Mouse (Mus musculus): ENCODE data around the gene Exosc2. TPM values are rescaled to one million over a fixed set of nuclear protein-coding genes. Genes with fewer than 3 reads are reported as not detected.
A peak's percentile ranks its signal among the peaks of the same experiment; 100 is the strongest.

Gene Exosc2
- polyA plus RNA-seq, 1 experiment from 2014 or later, result 24.9 TPM

DNA sequence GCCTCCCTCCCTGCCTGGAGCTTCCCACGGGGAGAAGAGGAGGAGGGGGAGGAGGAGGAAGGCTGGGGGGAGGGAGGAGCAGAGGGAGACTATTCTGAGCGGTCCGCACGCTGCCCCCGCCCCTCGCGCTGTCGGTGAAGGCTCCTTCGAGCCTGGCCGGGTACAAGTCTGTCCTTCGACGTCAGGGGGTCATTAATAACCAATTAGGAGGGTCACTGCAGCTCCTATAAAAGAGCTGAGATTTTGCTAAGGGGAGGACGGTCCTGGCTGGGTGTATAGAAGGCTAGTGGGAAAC lies 31.1 kb upstream of the Exosc2 start:
- Histone ChIP-seq H3K4me3 (ENCODE audit: low read depth, low read length) (no peak overlapping the region), H3K4me2 (ENCODE audit: low read depth, low read length) (no peak overlapping the region), H3K27ac (ENCODE audit: low read length) (no peak overlapping the region), H3K9ac (ENCODE audit: low read depth, low read length) (no peak overlapping the region), H3K9me3 (replicated peaks; ENCODE audit: control insufficient read depth, low read length) (no peaks in the 10 kb centered on the region), H3K36me3 (ENCODE audit: control insufficient read depth, insufficient read depth) (no peaks in the 10 kb centered on the region), H3K4me1 (ENCODE audit: control insufficient read depth, low read depth, low read length) (peaks cover 2% of the 10 kb centered on the region; the same call in 1 of the 2 replicates), H3K27me3 (ENCODE audit: control insufficient read depth, insufficient read depth, low read depth, low read length) (peaks cover 98% of the 10 kb centered on the region)
- 2% methylated on average over 13 of the region's 13 CpGs for WGBS (ENCODE audit: insufficient replicate concordance)
- ATAC-seq (ENCODE audit: low read depth), result no peak

DNA sequence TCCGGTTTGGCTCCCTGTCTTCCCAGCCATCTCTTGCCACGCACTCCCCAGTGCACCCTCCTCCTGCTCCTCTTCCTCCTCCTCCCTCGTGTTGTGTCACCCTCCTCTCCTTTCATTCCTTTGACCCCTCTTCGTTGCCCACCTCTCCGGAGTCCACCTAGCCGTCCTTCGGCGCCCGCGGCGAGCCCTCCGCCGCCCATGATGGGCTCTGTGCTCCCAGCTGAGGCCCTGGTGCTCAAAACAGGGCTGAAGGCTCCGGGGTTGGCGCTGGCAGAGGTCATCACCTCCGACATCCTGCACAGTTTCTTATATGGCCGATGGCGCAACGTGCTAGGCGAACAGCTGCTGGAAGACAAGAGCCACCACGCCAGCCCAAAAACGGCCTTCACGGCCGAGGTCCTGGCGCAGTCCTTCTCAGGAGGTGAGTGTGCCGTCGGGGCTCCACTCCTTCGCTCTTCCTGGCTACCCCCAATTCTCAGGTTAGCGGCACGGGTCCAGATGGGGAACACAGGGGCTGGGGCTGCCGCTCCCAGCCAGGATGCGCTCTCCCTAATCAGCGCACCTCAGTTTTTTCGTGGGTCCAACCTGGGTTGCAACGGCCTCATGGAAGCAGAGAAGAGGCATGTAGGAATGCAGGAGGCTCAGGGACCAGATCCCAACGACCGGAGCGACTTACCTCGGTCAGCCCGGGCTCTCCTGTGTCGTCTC lies 30.5 kb upstream of the Exosc2 start, which contains the start of gene Prdm12:
Gene Prdm12, plus strand, starts transcription at position 137 of the 708 bp plus-strand sequence.
- peaks cover 98% of the 10 kb centered on the region for H3K27me3 ChIP-seq (ENCODE audit: control insufficient read depth, insufficient read depth, low read depth, low read length)
- H3K4me1 ChIP-seq (ENCODE audit: control insufficient read depth, low read depth, low read length), result peaks cover 2% of the 10 kb centered on the region; the same call in 1 of the 2 replicates
- no peak within 1 kb of the TSS for H3K4me3 ChIP-seq (ENCODE audit: low read depth, low read length)
- no peak within 1 kb of the TSS for H3K9ac ChIP-seq (ENCODE audit: low read depth, low read length)
- no peak within 1 kb of the TSS for H3K4me2 ChIP-seq (ENCODE audit: low read depth, low read length)
- 3% methylated on average over 41 of the region's 41 CpGs for WGBS (ENCODE audit: insufficient replicate concordance)
- no peak for ATAC-seq (ENCODE audit: low read depth)
- no peaks in the 10 kb centered on the region for H3K36me3 ChIP-seq (ENCODE audit: control insufficient read depth, insufficient read depth)
- H3K27ac ChIP-seq (ENCODE audit: low read length), result no peak within 1 kb of the TSS
- H3K9me3 ChIP-seq (replicated peaks; ENCODE audit: control insufficient read depth, low read length), result no peaks in the 10 kb centered on the region

DNA sequence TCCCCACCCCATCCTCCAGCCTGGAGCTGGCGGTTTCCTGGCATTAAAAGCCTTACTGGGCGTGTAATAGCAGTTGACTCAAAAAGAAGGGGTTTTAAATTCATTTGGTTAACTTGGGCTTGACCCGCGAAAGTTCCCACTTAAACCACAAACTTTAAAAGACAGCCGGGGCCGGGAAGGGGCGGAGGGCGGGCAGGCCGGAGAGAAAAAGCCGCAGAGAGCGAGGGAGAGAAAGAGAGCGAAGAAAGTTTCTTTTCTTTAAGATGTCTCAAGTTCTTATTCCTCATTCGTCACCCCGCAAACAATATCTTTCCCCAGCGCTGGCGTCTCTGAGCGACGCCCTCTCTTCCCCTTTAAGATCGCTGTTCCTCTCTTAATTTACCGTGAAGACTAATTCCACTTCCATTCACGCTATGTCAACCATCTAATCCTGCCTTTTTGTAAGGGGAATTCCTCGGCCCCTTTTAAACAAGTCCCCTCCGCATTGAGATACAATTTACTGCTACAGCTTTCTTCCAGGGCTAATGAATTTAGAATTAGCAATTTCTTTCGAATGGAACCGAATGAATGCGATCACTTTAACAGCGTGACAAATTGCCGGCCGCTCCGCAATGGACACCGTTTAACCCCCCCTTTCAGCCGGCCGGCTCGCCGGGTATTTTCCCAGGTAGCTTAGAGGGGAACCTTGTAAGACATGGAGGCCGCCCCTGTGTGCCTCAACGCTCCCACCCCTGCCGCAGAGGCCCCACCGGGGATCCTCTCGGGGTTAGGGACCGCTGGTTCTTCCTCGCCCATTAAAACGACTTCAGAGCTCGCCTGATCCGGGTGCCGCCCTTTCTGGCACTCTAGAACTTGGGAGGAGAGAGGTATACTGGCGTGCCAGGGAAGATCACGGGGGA lies 29.7 kb upstream of the Exosc2 start:
- Histone ChIP-seq H3K4me3 (ENCODE audit: low read depth, low read length) (no peak overlapping the region), H3K4me1 (ENCODE audit: control insufficient read depth, low read depth, low read length) (peaks cover 2% of the 10 kb centered on the region; the same call in 1 of the 2 replicates)

DNA sequence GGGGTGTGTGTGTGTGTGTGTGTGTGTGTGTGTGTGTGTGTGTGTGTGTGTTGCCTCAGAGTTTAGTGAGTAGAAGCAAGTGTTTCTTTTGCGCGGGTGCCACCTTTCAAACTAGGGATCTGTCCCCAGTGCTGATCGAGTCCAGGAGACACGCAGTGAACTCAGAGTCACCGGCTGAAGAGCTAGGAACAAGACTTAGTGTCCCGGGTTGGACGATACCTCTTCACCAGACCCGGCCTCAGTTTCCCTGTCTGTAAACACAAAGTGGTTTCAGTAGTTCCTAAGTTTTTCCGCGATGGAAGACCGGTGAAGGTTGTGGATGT lies 29.0 kb upstream of the Exosc2 start:
- H3K4me1 ChIP-seq (ENCODE audit: control insufficient read depth, low read depth, low read length), result peaks cover 2% of the 10 kb centered on the region; the same call in 1 of the 2 replicates
- ATAC-seq (ENCODE audit: low read depth), result no peak
- H3K4me2 ChIP-seq (ENCODE audit: low read depth, low read length), result no peak overlapping the region
- H3K4me3 ChIP-seq (ENCODE audit: low read depth, low read length), result no peak overlapping the region
- no peak overlapping the region for H3K27ac ChIP-seq (ENCODE audit: low read length)
- H3K27me3 ChIP-seq (ENCODE audit: control insufficient read depth, insufficient read depth, low read depth, low read length), result peaks cover 94% of the 10 kb centered on the region
- H3K9ac ChIP-seq (ENCODE audit: low read depth, low read length), result no peak overlapping the region
- no peaks in the 10 kb centered on the region for H3K9me3 ChIP-seq (replicated peaks; ENCODE audit: control insufficient read depth, low read length)
- H3K36me3 ChIP-seq (ENCODE audit: control insufficient read depth, insufficient read depth), result no peaks in the 10 kb centered on the region
- WGBS (ENCODE audit: insufficient replicate concordance), result 3% methylated on average over 11 of the region's 11 CpGs

More for the DNA sequence above, 29.7 kb upstream of the Exosc2 start:
- H3K27me3 ChIP-seq (ENCODE audit: control insufficient read depth, insufficient read depth, low read depth, low read length), result peaks cover 94% of the 10 kb centered on the region
- no peaks in the 10 kb centered on the region for H3K9me3 ChIP-seq (replicated peaks; ENCODE audit: control insufficient read depth, low read length)
- no peak overlapping the region for H3K4me2 ChIP-seq (ENCODE audit: low read depth, low read length)
- no peak overlapping the region for H3K9ac ChIP-seq (ENCODE audit: low read depth, low read length)
- H3K27ac ChIP-seq (ENCODE audit: low read length), result no peak overlapping the region
- ATAC-seq (ENCODE audit: low read depth), result no peak
- no peaks in the 10 kb centered on the region for H3K36me3 ChIP-seq (ENCODE audit: control insufficient read depth, insufficient read depth)
- 1% methylated on average over 48 of the region's 48 CpGs for WGBS (ENCODE audit: insufficient replicate concordance)

DNA sequence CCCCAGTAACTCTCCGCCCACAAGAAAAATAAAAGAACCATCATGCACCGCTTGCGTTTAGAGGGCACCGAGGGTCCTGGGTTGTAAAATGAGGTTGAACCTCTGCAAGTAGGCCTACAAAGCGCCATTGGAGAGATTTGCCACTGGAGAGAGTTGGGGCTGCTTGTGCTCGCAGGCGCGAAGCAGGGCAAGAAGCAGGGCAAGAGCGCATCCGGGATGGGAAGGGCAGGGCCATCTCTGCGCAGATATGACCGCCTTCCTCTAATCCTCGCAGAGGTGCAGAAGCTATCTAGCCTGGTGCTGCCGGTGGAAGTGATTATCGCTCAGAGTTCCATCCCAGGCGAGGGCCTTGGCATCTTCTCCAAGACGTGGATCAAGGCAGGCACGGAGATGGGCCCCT lies 28.6 kb upstream of the Exosc2 start:
- H3K4me1 ChIP-seq (ENCODE audit: control insufficient read depth, low read depth, low read length), result no peaks in the 10 kb centered on the region
- no peak overlapping the region for H3K4me3 ChIP-seq (ENCODE audit: low read depth, low read length)
- H3K9me3 ChIP-seq (replicated peaks; ENCODE audit: control insufficient read depth, low read length), result no peaks in the 10 kb centered on the region
- no peaks in the 10 kb centered on the region for H3K36me3 ChIP-seq (ENCODE audit: control insufficient read depth, insufficient read depth)
- H3K27me3 ChIP-seq (ENCODE audit: control insufficient read depth, insufficient read depth, low read depth, low read length), result peaks cover 93% of the 10 kb centered on the region
- 3% methylated on average over 18 of the region's 18 CpGs for WGBS (ENCODE audit: insufficient replicate concordance)
- H3K4me2 ChIP-seq (ENCODE audit: low read depth, low read length), result no peak overlapping the region
- no peak overlapping the region for H3K27ac ChIP-seq (ENCODE audit: low read length)
- ATAC-seq (ENCODE audit: low read depth), result no peak
- H3K9ac ChIP-seq (ENCODE audit: low read depth, low read length), result no peak overlapping the region

DNA sequence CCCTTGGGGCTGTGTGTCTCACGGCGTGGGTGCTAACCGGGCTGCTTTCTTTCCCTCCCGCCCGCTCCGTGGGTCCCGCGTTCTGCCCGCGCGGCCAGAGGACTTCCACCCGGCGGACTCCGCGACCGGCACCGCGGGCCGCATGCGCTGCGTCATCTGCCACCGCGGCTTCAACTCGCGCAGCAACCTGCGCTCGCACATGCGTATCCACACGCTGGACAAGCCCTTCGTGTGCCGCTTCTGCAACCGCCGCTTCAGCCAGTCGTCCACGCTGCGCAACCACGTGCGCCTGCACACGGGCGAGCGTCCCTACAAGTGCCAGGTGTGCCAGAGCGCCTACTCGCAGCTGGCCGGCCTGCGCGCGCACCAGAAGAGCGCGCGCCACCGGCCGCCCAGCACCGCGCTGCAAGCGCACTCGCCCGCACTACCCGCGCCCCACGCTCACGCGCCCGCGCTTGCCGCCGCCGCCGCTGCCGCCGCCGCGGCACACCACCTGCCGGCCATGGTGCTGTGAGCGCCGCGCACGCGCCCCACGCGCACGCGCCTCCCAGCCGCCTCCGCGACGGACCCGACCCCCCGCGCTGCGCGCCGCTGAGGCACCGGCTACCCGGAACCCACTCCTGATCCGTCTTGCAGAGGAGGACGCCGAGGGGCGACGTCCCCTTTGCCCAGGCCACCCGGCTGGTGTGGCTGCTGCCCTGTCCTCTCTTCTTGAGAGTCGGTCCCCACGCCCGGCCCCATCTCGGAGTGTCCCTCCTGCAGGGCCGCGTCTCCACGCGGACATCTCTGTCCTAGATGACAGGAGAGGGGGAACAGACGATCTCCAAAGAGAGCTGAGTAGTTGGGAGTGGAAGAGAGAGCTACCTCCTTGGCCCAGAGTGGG lies 16.3 kb upstream of the Exosc2 start:
- no peak for ATAC-seq (ENCODE audit: low read depth)
- no peak overlapping the region for H3K9ac ChIP-seq (ENCODE audit: low read depth, low read length)
- H3K27me3 ChIP-seq (ENCODE audit: control insufficient read depth, insufficient read depth, low read depth, low read length), result peaks cover 66% of the 10 kb centered on the region
- H3K9me3 ChIP-seq (replicated peaks; ENCODE audit: control insufficient read depth, low read length), result no peaks in the 10 kb centered on the region; the same call in 1 of the 2 replicates
- WGBS (ENCODE audit: insufficient replicate concordance), result 1% methylated on average over 95 of the region's 109 CpGs
- H3K4me1 ChIP-seq (ENCODE audit: control insufficient read depth, low read depth, low read length), result no peaks in the 10 kb centered on the region; the same call in 1 of the 2 replicates
- no peak overlapping the region for H3K27ac ChIP-seq (ENCODE audit: low read length)
- peak overlapping the region; percentile 48 for H3K4me3 ChIP-seq (ENCODE audit: low read depth, low read length)
- peak overlapping the region; percentile 66 for H3K4me2 ChIP-seq (ENCODE audit: low read depth, low read length)
- no peaks in the 10 kb centered on the region for H3K36me3 ChIP-seq (ENCODE audit: control insufficient read depth, insufficient read depth)

DNA sequence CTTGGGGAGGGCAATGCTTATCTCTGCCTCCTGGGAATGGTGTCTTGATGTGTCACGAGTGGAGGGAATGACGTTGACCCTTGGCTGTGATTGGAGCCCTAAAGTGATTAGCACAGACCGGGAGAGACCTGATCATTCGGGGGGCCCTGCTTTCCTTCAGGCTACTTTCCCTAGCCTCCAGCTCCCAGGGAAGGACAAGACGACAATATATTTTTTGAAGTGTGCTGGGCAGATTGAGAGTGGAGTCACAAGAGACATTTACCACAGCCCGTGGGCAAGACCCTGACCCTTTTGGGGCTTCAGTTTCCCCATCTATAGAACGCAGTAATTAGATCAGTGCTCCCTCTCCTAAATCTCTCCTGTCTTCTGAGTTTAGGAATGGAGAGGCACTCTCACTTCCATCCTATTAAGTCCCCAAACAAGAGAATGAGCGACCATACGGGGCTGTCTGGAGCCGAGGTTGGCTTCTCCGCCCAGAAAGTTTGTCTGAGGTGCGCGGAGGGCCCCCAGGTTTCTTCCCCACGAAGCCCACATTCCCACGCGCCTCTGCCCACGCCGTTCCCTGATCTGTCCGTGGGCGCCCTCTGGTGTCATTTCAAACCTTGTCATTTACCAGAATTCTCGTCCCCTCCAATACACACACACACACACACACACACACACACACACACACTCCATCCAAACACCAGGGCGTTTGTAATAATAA lies 15.5 kb upstream of the Exosc2 start:
- WGBS (ENCODE audit: insufficient replicate concordance), result 5% methylated on average over 22 of the region's 22 CpGs
- no peak overlapping the region for H3K9ac ChIP-seq (ENCODE audit: low read depth, low read length)
- H3K4me1 ChIP-seq (ENCODE audit: control insufficient read depth, low read depth, low read length), result no peaks in the 10 kb centered on the region; the same call in 1 of the 2 replicates
- no peaks in the 10 kb centered on the region for H3K36me3 ChIP-seq (ENCODE audit: control insufficient read depth, insufficient read depth)
- H3K27me3 ChIP-seq (ENCODE audit: control insufficient read depth, insufficient read depth, low read depth, low read length), result peaks cover 63% of the 10 kb centered on the region
- no peaks in the 10 kb centered on the region; the same call in 1 of the 2 replicates for H3K9me3 ChIP-seq (replicated peaks; ENCODE audit: control insufficient read depth, low read length)
- no peak overlapping the region for H3K4me2 ChIP-seq (ENCODE audit: low read depth, low read length)
- H3K4me3 ChIP-seq (ENCODE audit: low read depth, low read length), result no peak overlapping the region
- H3K27ac ChIP-seq (ENCODE audit: low read length), result no peak overlapping the region
- no peak for ATAC-seq (ENCODE audit: low read depth)

DNA sequence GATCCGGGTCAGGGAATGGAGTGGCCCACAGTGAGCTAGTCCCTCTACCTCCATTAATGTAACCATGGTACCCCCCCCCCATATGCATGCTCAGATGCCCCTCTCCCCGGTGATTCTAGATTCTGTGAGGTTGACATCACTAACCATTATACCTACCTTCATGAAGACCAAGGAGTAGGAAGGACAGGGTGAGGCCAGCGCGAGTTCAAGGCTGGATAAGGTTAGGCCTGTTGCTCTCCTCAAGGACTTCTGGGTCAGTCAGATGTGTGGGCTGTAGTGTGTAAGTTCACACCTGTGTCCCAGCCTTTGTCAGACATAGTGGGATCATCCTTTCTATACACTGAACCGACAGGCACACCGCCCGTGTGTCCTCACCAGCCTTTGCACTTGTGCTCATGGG lies 14.1 kb upstream of the Exosc2 start:
- no peak overlapping the region for H3K27ac ChIP-seq (ENCODE audit: low read length)
- H3K27me3 ChIP-seq (ENCODE audit: control insufficient read depth, insufficient read depth, low read depth, low read length), result peaks cover 54% of the 10 kb centered on the region
- H3K4me3 ChIP-seq (ENCODE audit: low read depth, low read length), result no peak overlapping the region
- 69% methylated on average over 7 of the region's 7 CpGs for WGBS (ENCODE audit: insufficient replicate concordance)
- no peak overlapping the region for H3K9ac ChIP-seq (ENCODE audit: low read depth, low read length)
- no peaks in the 10 kb centered on the region; the same call in 1 of the 2 replicates for H3K4me1 ChIP-seq (ENCODE audit: control insufficient read depth, low read depth, low read length)
- H3K9me3 ChIP-seq (replicated peaks; ENCODE audit: control insufficient read depth, low read length), result no peaks in the 10 kb centered on the region; the same call in 1 of the 2 replicates
- no peak overlapping the region for H3K4me2 ChIP-seq (ENCODE audit: low read depth, low read length)
- H3K36me3 ChIP-seq (ENCODE audit: control insufficient read depth, insufficient read depth), result no peaks in the 10 kb centered on the region
- ATAC-seq (ENCODE audit: low read depth), result no peak
